Mouse (Mus musculus) 416B (cell line): Measurements from ENCODE around the gene Atxn1l.
A peak's percentile ranks its signal among the peaks of the same experiment; 100 is the strongest.

ENCODE experiments used
- DNase-seq: peaks from one replicate; pipeline ENCODE4 v3.0.0; 2011; ENCODE audit warnings: low read depth

The Atxn1l gene

DNA sequence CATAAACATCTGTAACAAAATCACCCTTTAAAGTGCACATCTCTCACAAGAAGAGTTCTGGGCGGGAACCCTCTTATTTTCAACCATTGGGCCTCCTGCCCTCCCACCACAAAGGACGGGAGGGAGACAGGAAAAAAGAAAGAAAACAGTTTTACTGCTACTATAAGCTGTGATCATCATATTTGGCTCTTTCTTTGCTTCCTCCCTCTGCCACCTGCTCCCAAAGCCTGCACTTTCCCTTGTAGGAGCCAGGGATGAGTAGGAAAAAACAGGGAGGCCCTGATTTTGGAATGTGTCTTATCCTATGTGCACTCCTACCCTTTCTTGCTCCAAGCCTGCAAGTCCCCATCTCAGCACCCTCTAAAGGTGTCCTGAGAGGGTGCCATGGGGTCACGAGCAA, 6.5 kb downstream of the Atxn1l start:
- no peak for DNase-seq

DNA sequence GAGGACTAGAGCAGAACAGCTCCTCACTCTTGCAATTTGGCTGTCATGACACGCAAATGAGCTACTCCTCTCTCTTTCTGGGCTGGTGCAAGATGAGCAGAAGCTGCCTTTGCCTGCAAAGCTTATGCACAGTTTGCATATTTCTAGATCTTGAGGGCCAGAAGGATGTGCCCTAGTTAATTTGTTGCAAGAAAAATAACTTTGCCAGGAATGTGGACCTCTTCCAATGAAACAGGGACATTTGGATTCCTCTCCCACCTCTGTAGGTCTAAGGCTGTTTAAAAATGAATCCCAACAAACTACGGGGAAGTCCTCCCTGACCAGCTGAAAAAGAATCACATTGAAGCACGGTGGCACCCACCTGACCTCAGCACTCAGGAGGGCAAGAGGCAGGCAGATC, 12.4 kb downstream of the Atxn1l start:
- no peak for DNase-seq

DNA sequence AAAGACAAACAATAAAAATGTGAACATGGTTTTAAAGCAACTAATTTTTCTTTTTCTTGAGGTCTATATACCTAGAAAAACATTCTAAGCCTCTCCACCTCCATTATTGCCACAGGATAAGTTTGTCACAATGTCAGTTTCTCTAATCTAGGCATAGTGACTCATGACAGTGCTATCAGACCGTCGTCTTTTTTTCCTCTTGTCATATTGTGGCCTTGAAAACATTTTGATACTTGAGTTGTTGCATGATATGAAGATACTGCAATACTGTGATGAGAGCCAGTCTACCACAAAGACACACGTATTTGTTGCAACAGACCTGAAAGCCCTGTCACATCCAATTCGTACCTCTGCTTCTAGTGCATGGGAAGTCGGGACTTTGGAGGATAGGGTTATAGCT, 22.6 kb downstream of the Atxn1l start:
- peak; percentile 57 for DNase-seq

DNA sequence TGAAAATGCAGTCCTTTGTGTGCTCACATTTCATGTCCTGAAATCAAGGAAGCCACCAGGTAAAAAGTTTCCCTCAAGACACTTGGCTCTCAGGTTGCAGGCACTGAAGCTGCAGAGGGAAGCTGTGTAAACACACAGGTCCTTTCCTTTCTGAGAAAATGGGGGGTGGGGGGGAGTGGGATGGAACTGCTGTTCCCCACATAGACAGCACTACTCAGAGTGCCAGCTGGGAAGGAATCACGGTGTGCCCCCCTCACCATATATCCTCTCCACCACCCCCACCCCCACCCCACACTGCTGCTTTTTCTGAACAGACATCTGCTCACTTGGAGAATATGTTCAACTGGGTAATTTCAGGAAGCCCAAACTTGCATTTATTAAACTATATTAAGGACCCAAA, 25.0 kb downstream of the Atxn1l start:
- no peak for DNase-seq

DNA sequence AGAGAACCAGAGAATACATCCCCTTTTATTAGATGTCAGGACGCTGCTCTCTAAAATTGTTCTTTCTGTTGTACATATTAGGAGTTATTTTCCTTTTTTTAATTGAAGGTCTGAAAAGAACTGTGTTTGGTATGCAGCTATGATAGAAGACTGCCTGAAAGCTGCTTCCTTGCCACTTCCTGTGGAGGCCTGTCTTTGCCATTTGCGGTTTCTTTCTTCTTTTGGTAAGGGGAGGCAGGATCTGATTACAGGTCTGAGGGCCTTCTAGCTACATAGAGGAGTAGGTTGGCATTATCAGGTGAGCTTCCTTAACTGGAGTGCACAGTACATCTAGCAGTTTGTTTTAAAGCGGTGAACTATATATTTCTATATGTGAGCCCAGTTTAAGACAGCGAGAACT, 29.6 kb downstream of the Atxn1l start:
- peak; percentile 28 for DNase-seq

DNA sequence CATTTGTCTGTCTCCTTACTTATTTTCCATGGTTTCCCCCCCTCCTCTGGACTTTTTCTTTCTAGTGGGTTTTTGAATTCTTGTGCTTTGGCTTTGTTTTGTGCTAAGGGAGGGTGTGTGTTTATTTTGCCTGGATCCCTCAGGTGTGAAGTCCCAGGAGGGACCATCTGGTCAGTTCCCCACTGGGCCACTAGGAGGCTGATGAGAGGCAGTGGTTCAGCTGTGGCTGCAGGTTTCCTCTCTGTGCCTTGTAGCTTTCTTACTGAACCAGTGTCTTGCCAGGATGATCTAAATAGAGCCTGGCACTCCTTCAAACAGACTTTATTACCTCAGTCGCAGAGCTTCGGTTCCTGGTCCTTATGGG, 30.7 kb downstream of the Atxn1l start:
- peak; percentile 73 for DNase-seq

DNA sequence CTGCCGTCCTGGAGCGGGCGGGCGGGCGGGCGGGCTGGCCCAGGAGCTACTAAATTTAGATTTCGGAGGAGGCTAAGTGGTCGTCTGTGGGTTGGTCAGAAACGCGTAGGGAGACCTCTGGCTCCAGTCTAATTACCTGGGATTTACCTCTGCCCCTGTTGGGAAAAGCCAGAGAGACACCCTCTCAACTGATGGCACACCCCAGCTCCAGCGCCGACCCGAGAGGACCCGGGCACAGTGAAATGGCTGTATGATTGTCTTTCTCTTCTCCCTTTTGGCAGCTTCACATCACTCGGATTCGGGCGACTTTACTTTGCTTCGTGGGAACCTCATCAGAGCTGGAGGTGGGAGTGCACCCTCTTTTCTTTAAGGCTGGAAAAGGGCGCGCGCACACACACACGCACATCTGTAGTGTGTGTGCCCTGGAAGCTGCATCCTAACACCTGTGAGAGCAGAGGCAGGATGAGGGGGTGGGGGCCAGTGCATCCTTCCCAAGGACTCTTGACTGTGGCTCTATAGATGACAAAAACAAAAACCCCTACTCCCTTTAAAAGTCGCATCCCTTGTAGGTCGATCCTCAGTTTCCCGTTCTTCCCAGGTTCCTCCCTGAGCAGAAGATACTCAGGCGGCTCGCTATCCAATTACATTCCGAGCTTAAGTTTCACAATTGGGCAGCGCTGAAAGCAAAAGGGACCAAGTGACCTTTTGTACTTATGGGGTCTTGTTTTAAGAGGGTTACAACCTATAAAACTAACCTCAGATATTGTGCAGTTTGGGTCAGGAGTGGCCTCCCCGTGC, 31.3 kb downstream of the Atxn1l start:
- DNase-seq: no peak

DNA sequence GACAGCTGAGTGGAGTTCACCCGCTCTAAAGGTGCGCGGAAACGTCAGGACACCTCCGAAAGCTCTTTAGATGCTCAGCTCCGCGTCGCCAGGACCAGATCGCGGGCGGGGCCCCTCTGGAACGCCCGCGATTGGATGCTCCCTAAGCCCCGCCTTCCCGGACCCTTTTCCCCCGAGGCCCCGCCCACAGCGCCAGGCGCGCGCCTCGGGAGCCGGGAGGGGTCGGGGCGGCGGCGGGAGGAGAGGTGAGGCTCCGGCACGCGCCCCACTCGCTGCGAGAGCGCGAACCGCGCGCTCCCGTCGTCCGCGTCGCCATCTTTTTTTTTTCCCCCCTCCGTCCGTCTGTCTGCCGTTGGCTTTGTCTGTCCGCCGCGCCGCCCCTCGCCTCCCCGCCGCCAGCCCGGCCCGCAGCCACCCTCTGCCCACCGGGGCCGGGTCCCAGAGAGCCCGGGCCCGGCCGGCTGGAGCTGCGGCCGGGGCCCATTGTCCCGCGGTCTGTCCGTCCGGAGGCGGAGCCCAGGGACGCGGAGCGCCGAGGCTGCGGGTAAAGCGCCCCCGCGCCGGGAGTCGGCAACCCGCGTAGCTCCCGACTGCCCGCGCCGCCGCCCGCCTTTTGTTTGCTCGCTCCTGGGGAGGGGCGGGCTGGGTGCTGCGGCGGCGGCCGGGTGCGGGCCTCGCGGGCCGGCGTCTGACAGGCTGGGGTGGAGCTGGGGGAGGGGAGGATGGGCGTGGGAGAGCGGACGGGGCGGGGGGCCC, 32.0 kb downstream of the Atxn1l start, which contains the start of gene Zfp821:
Gene Zfp821, plus strand, starts transcription at position 227 of the 756 bp plus-strand sequence.
- peak; percentile 79 for DNase-seq

DNA sequence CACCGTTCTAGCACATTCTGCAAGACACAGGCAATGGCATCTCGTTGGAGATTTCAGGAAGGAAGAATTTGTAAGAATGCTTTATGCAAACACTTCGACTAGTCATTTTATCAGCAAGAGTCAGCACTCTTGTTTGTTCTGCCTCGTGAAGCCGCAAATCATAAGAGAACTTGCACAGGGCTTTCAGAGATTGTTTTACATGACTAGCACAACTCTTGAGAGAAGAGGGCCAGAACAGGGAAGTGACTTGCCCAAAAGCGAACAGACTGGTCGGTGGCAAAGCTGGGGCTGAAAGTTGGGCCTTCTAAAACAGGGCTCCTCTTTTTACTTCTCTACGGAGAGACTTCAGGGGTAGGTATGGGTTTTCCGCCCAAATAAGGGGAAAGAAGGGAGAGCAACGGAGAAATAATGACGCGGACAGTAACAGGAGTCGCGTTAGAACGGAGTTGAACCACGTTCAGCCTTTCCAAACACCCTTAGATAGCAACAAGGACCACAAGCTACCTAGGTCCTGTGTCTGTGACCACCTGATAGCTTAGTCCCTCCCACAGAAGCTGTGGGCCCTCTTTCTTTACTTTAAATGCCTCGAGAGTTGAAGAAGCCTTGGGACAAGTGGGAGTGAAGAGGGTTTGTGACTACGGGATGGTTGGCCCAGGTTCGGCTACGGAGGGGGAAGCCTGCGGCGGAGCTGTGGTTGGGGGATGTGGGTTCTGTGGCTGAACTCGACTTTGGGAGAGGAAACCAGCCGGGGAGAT, 32.8 kb downstream of the Atxn1l start:
- DNase-seq: peak; percentile 63

DNA sequence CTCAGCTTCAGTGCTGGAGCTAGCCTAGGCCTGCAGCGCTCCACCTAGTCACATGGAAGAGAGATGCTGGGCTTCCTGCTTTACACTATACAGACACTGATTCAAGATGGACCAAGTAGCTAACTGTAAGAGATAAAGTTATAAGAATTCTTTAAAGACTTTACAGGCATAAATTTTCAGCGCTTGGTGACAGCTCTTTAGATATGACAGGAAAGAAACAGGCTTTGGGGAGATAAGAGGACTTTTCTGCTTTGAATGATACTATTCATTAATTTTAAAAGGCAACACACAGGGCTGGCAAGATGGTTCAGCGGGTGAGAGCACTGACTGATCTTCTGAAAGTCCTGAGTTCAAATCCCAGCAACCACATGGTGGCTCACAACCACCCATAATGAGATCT, 39.1 kb downstream of the Atxn1l start:
- DNase-seq: no peak

DNA sequence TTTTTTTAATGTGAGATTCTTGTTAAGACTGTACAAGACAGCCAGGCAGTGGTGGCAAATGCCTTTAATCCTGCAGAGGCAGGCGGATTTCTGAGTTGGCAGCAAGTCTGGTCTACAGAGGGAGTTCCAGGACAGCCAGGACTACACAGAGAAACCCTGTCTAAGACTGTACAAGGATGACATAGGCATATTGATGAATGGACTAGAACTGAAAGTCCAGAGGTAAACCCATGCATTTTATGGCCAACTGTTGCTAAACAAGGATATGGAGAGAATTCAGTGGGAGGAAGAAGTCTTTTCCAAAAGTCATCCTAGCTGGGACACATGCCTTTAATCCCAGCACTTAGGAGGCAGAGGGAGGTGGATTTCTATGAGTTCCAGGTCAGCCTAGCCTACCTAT, 39.8 kb downstream of the Atxn1l start:
- no peak for DNase-seq

DNA sequence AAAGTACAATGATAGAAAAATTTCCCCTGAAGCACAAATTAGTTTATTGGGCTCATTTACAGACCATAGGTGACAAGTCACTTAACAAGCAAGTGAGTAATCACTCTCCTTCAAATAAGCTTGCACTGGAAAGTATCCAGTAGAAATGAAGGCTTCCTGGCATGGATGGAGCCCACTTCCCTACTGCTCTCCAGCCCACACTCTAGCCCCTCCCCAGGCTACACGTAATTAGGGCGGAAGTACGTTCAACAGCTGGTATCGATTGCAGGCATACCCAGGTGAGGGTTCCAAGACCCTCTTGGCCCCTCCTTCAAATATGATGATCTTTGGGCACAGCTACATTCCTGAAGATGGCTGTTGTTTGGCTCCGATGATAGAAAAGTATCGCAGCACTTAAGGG, 43.4 kb downstream of the Atxn1l start:
- DNase-seq: no peak

DNA sequence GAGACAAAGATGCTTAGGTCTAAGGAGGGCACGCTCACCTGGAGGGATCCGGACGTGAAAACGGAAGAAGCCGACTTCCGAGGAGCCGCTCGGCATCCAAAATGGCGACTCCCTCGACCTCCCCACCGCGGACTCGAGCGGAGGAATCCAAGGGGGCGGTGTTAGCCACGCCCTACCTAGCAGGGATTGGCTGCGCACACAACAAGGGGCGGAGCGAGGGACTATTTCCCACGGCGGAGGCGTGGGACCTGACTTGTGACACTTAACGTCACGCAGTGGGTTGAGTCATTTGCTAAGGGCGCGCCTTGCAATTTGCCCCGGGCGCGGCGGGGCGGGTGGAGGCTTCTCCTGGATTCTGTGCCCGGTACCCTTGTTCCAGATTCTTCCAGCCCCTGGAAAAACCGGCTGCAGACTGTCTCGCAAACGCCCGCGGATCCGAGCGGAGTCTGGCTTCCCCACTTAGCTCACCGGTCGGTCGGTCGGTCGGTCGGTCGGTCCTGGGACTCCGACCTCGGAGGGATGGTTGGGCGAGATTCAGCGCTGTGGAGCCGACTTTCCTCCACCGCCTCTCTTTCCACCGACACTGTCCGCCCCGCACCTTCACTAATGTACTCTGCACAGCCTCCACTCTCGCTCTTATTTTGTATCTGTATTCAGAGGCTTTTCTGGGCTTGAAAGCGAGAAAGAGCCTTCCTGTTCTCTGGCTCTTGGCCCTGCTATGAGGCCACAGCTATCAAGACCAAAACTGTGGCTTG, 44.2 kb downstream of the Atxn1l start, which contains the start of gene Ist1:
Gene Ist1, minus strand, starts transcription at position 115 of the 755 bp plus-strand sequence.
- DNase-seq: peak; percentile 98

DNA sequence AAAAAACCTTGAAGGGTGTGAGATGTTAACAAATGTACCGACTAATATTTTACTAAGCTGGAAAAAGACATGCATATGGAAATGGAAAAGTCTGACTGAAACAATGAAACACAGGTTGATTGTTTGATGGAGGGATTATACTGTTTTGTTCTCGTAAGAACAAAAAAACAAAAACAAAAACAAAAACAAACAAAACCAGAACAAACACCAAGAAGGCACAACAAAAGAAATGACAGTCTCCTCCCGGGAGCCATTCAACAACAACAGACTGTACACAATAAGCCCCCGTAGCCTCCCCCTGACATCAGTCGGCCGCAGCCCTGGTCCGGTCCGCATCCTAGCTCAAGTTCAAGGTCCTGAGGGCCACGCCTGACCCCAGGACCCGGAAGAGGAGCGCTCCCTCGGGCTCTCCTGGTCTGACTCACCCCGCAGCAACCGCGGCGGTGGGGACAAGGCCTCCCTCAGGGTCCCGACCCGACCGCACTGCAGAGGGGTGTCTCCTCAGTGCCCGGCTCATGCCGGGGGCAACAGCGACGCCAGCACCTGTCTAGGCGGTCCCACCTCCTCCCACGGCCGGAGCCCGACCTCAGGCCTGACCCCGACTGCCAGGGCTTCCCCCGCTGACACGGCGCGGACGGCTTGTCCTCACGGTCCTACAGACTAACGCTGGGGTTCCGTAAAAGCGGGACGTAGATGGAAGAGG, 44.9 kb downstream of the Atxn1l start:
- DNase-seq: peak; percentile 80

DNA sequence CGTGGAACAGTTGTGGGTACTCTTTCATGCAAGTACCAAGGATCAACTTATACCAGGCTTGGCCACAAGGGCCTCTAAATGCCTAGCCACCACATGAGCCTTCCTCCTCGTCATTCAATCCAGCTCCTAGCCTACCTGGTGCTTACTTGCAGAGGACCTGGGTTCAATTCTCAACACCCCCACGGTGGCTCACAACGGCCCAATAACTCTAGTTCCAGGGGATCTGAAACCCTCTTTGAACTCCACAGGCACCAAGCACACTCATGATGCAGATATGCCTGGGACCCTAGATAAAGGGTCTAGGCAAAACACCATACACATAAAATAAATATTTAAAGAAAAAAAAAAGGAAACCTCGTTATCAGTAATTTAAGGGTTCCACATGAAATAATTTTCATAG, 45.8 kb downstream of the Atxn1l start:
- peak; percentile 65 for DNase-seq

DNA sequence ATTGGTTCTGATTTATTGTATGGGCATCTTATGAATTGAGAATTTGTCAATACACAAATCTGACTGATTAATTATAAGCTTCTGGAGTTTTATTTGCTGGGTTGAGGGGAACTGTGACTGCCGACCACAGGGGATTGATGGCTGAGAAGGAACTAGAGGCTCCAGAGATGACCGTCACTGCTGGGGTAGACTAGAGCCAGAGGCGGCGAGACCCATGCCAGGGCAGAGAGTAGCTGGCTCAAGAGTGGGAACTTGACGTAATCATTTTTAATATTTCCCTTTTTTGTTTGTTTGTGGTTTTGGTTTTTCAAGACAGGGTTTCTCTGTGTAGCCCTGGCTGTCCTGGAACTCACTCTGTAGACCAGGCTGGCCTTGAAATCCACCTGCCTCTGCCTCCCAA, 50.3 kb downstream of the Atxn1l start:
- peak; percentile 34 for DNase-seq

DNA sequence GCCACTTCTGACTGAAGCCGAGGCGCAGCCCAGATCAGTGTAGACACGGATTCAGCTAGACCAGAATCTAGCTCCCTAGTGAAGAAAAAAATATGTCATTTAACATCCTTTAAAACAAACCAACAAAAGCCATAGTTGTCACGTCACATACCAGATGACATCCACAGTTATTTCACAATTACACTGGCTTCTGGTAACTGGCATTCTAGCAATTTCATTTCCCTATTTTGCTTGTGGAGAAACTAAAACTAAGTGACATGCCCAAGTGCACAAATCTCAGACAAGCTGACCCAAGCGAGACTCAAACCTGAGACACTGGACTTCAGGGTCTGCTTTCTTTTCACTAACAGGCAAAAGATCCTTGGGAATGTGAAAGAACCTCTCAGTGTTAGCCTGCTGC, 55.4 kb downstream of the Atxn1l start:
- peak; percentile 53 for DNase-seq

DNA sequence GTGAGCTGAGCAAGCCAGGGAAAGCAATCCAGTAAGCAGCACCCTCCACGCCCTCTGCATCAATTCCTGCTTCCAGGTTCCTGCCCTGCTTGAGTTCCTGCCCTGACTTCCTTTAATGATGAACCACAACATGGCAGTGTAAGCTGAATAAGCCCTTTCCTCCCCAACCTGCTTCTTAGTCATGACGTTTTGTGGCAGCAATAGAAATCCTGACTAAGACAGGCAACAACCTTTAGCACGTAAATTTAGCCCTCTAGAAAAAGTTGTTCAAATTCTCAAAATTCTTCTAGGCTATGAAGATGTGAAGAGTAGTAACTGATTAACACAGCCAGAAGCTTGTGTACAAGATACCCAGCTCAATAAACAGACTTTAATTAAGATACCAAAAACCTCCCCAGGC, 56.0 kb downstream of the Atxn1l start:
- DNase-seq: peak; percentile 13
